Mouse (Mus musculus): ENCODE measurements around the gene Lrcol1. TPM values are rescaled to one million over a fixed set of nuclear protein-coding genes. Genes with fewer than 3 reads are reported as not detected.

Lrcol1 gene
- polyA plus RNA-seq, 1 experiment from 2014 or later, result not detected

- H3K9ac ChIP-seq, result no peak overlapping the region
- WGBS (ENCODE audit: insufficient replicate concordance), result 79% methylated on average over 6 of the region's 6 CpGs
- H3K27ac ChIP-seq, result no peak overlapping the region
- peaks cover 39% of the 10 kb centered on the region for H3K27me3 ChIP-seq (replicated peaks)
- ATAC-seq, result no peak
- no peaks in the 10 kb centered on the region for H3K9me3 ChIP-seq (replicated peaks)
- H3K36me3 ChIP-seq, result no peaks in the 10 kb centered on the region
- H3K4me1 ChIP-seq, result peaks cover 11% of the 10 kb centered on the region
- no peak overlapping the region for H3K4me2 ChIP-seq
- H3K4me3 ChIP-seq, result no peak overlapping the region
Measured at GRCm38 (mm10) chr5:110361465-110361864, 16.9 kb downstream of the Lrcol1 start.

DNA sequence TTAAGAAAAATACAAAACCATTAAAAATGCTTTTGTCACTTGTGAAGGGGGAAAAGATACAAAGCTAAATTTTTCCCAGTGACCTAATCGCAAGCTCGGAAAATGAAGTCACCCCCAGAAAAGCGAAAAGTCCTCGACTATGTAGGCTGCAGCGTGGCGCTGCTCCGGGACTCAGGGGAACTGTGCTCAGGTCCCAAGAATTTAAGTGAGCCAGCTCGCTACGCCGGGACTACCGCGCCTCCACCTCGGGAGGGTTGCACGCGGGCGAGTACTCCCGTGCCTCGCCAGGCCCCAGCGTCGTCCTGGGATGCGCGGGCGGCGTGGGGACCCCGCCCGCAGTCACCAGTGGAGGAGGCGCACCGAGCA lies 18.3 kb downstream of the Lrcol1 start:
- peaks cover 11% of the 10 kb centered on the region for H3K4me1 ChIP-seq
- H3K27ac ChIP-seq, result no peak overlapping the region
- H3K4me2 ChIP-seq, result peak overlapping the region; percentile 85
- 1% methylated on average over 28 of the region's 28 CpGs for WGBS (ENCODE audit: insufficient replicate concordance)
- peaks cover 8% of the 10 kb centered on the region for H3K36me3 ChIP-seq
- H3K4me3 ChIP-seq, result peak overlapping the region; percentile 51
- H3K27me3 ChIP-seq (replicated peaks), result peaks cover 39% of the 10 kb centered on the region
- no peaks in the 10 kb centered on the region for H3K9me3 ChIP-seq (replicated peaks)
- ATAC-seq, result peak; percentile 44
- peak overlapping the region; percentile 53; the same call in 1 of the 2 replicates for H3K9ac ChIP-seq

DNA sequence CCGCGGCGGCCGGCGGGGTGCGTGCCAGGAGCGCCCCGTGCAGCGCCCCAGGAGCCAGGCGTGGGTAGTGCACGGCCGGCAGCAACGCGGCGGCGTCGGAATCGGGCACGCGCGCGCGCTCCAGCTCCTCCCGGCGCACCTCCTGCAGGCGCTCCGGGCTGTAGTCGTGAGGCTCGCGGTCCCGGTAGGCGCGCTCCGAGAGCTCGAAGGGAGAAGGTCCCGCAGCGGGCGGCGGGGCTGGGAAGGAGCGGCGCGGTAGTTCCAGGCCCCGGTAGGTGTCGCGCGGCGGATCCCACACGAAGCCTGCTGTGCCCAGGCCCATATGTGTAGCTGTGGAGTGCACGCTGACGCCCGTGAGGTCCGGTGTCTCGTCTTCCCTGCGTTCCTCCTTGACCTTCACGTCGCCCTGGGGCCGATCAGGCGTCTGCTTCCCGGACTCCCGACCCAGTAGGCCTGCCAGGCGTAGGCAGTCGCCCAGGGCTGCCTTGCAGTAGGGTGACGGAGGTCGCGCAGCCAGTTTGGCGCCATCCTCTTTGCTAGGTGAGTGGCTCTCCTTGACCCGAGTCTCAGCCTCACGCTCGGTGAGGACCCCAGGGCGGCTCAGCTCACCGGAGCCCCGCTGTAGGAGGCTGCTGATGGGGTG lies 18.8 kb downstream of the Lrcol1 start:
- Histone ChIP-seq H3K4me1 (peaks cover 11% of the 10 kb centered on the region), H3K9ac (peak overlapping the region; percentile 53), H3K27ac (no peak overlapping the region), H3K4me3 (peak overlapping the region; percentile 51), H3K9me3 (replicated peaks) (no peaks in the 10 kb centered on the region), H3K36me3 (peaks cover 11% of the 10 kb centered on the region), H3K27me3 (replicated peaks) (peaks cover 39% of the 10 kb centered on the region), H3K4me2 (peak overlapping the region; percentile 85)
- peak; percentile 73 for ATAC-seq
- WGBS (ENCODE audit: insufficient replicate concordance), result 5% methylated on average over 61 of the region's 72 CpGs

- ATAC-seq, result no peak
- peak overlapping the region; percentile 51 for H3K4me3 ChIP-seq
- 59% methylated on average over 11 of the region's 11 CpGs for WGBS (ENCODE audit: insufficient replicate concordance)
- no peak overlapping the region for H3K27ac ChIP-seq
- peaks cover 11% of the 10 kb centered on the region for H3K36me3 ChIP-seq
- no peak overlapping the region; the same call in 1 of the 2 replicates for H3K9ac ChIP-seq
- peak overlapping the region; percentile 85 for H3K4me2 ChIP-seq
- H3K4me1 ChIP-seq, result peaks cover 11% of the 10 kb centered on the region
- peaks cover 39% of the 10 kb centered on the region for H3K27me3 ChIP-seq (replicated peaks)
- H3K9me3 ChIP-seq (replicated peaks), result no peaks in the 10 kb centered on the region
Measured at GRCm38 (mm10) chr5:110363822-110364545, 19.5 kb downstream of the Lrcol1 start.

GRCm38 (mm10) chr5:110376802-110377433 lies 32.4 kb downstream of the Lrcol1 start:
- peak; percentile 52; the same call in 1 of the 2 replicates for ATAC-seq

GRCm38 (mm10) chr5:110378181-110378583 lies 33.7 kb downstream of the Lrcol1 start:
- H3K9me3 ChIP-seq (replicated peaks), result no peaks in the 10 kb centered on the region
- ATAC-seq, result peak; percentile 20; the same call in 1 of the 2 replicates
- no peak overlapping the region for H3K4me3 ChIP-seq
- WGBS (ENCODE audit: insufficient replicate concordance), result 59% methylated on average over 20 of the region's 20 CpGs
- H3K36me3 ChIP-seq, result peaks cover 41% of the 10 kb centered on the region
- no peak overlapping the region for H3K27ac ChIP-seq
- H3K4me1 ChIP-seq, result no peaks in the 10 kb centered on the region
- H3K27me3 ChIP-seq (replicated peaks), result no peaks in the 10 kb centered on the region
- H3K4me2 ChIP-seq, result no peak overlapping the region
- no peak overlapping the region for H3K9ac ChIP-seq

More at GRCm38 (mm10) chr5:110376802-110377433, 32.4 kb downstream of the Lrcol1 start:
- Histone ChIP-seq H3K4me2 (no peak overlapping the region), H3K9ac (no peak overlapping the region), H3K4me3 (no peak overlapping the region), H3K27ac (no peak overlapping the region), H3K9me3 (replicated peaks) (no peaks in the 10 kb centered on the region), H3K4me1 (no peaks in the 10 kb centered on the region), H3K36me3 (peaks cover 41% of the 10 kb centered on the region), H3K27me3 (replicated peaks) (no peaks in the 10 kb centered on the region)
- 52% methylated on average over 8 of the region's 8 CpGs for WGBS (ENCODE audit: insufficient replicate concordance)

DNA sequence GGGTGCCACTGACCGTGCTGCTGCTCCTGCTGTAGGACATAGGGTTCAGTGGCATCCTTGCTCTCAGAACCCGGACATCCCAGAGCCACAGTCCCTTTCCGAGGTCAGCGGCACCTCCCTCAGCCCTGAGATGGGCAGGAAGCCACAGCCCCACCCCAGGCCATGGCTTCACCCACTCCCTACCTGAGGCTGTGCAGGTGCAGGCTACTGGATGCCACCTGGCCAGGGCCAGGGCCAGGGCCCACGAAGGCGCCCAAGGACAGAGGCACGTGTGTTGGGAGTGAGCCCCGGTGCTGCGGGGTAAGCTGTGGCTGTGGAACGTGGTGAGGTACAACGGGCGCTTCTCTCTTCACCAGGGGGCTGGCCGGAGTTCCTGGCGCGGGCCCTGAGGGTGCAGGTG lies 34.6 kb downstream of the Lrcol1 start:
- no peak for ATAC-seq
- WGBS (ENCODE audit: insufficient replicate concordance), result 85% methylated on average over 15 of the region's 15 CpGs
- H3K4me1 ChIP-seq, result no peaks in the 10 kb centered on the region
- H3K4me3 ChIP-seq, result no peak overlapping the region
- H3K27me3 ChIP-seq (replicated peaks), result no peaks in the 10 kb centered on the region; the same call in 1 of the 2 replicates
- H3K4me2 ChIP-seq, result no peak overlapping the region
- no peaks in the 10 kb centered on the region for H3K9me3 ChIP-seq (replicated peaks)
- no peak overlapping the region for H3K9ac ChIP-seq
- peaks cover 41% of the 10 kb centered on the region for H3K36me3 ChIP-seq
- no peak overlapping the region for H3K27ac ChIP-seq

DNA sequence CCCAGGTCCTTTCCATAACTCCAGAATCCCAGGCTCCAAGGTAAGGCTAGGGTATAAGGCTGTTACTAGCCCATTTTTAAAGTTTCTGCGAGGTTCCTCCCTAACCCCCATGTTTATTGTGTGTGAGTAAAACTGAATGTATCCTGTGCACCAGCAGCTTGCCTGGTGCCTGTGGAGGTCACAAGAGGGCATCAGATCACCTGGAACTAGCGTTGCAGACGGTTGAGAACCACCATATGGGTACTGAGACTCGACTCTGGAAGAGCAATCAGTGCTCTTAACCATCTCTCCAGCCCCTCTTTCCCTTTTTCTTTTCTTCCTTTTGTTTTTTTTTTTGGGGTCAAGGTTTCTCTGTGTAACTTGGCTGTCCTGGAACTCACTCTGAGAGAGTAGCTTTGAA lies 35.3 kb downstream of the Lrcol1 start:
- Histone ChIP-seq H3K27ac (no peak overlapping the region), H3K27me3 (replicated peaks) (peaks cover 5% of the 10 kb centered on the region)
- 67% methylated on average over 4 of the region's 4 CpGs for WGBS (ENCODE audit: insufficient replicate concordance)

GRCm38 (mm10) chr5:110384491-110384890 lies 40.0 kb downstream of the Lrcol1 start:
- Histone ChIP-seq H3K36me3 (no peaks in the 10 kb centered on the region), H3K9ac (no peak overlapping the region), H3K4me1 (peaks cover 14% of the 10 kb centered on the region), H3K27ac (no peak overlapping the region), H3K27me3 (replicated peaks) (peaks cover 41% of the 10 kb centered on the region), H3K9me3 (replicated peaks) (no peaks in the 10 kb centered on the region), H3K4me3 (no peak overlapping the region), H3K4me2 (no peak overlapping the region)
- ATAC-seq, result no peak
- 73% methylated on average over 6 of the region's 6 CpGs for WGBS (ENCODE audit: insufficient replicate concordance)

More for the DNA sequence above, 35.3 kb downstream of the Lrcol1 start:
- ATAC-seq, result no peak
- H3K36me3 ChIP-seq, result peaks cover 38% of the 10 kb centered on the region
- no peak overlapping the region for H3K4me3 ChIP-seq
- no peak overlapping the region for H3K9ac ChIP-seq
- H3K4me1 ChIP-seq, result no peaks in the 10 kb centered on the region
- H3K9me3 ChIP-seq (replicated peaks), result no peaks in the 10 kb centered on the region
- no peak overlapping the region for H3K4me2 ChIP-seq

DNA sequence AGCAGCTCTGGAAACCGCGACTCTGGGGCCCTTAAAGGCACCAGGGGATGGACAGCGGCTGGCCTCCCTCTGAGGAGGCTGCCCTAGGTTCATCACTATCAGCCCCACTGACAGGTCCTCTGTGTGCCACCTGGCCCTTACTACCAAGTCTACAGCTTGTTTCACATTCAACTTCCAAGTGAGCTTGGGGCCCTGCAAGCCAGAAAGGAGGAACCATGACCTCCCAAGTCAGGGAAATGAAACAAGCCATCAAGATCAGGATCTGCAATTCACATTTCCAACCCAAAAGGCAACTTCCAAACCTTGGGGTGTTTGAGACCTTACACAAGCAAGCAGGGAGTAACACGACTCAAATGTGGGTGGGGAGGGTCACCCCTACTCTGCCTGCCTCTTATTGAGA lies 40.7 kb downstream of the Lrcol1 start:
- Histone ChIP-seq H3K27ac (no peak overlapping the region), H3K4me2 (no peak overlapping the region), H3K4me1 (peaks cover 14% of the 10 kb centered on the region), H3K9ac (no peak overlapping the region), H3K27me3 (replicated peaks) (peaks cover 41% of the 10 kb centered on the region), H3K36me3 (no peaks in the 10 kb centered on the region), H3K9me3 (replicated peaks) (no peaks in the 10 kb centered on the region), H3K4me3 (no peak overlapping the region)
- no peak for ATAC-seq
- 41% methylated on average over 4 of the region's 4 CpGs for WGBS (ENCODE audit: insufficient replicate concordance)

GRCm38 (mm10) chr5:110386371-110387330 lies 42.1 kb downstream of the Lrcol1 start:
- Histone ChIP-seq H3K9ac (peak overlapping the region; percentile 24; the same call in 1 of the 2 replicates), H3K36me3 (no peaks in the 10 kb centered on the region), H3K4me3 (peak overlapping the region; percentile 53), H3K4me1 (peaks cover 14% of the 10 kb centered on the region), H3K27ac (no peak overlapping the region), H3K9me3 (replicated peaks) (no peaks in the 10 kb centered on the region), H3K4me2 (peak overlapping the region; percentile 75), H3K27me3 (replicated peaks) (peaks cover 41% of the 10 kb centered on the region)
- ATAC-seq, result peak; percentile 73
- WGBS (ENCODE audit: insufficient replicate concordance), result 4% methylated on average over 90 of the region's 90 CpGs

All from liver, embryonic 12.5 days (tissue).